Mouse (Mus musculus) heart, adult 2 months (tissue): ENCODE data around the gene Kptn. TPM values are rescaled to one million over a fixed set of nuclear protein-coding genes. Genes with fewer than 3 reads are reported as not detected.
A peak's percentile ranks its signal among the peaks of the same experiment; 100 is the strongest.

Experiments used
- DNase-seq, 2 experiments: peaks; one replicate each; pipeline ENCODE4 v3.0.0; 2021
- H3K27ac ChIP-seq: fragments of 200-600 bp; 2 replicates; pipeline ENCODE4 v1.8.1; 2022
- H3K27me3 ChIP-seq: fragments of 200-500 bp; 2 replicates; pipeline ENCODE4 v1.6.1; 2012; ENCODE audit warnings: mild to moderate bottlenecking, low read length, inconsistent platforms, mixed read lengths; ENCODE audit not compliant: control insufficient read depth, insufficient read depth
- H3K36me3 ChIP-seq: fragments of 200-500 bp; 2 replicates; pipeline ENCODE4 v1.6.1; 2012; ENCODE audit warnings: low read length, inconsistent platforms; ENCODE audit not compliant: control insufficient read depth, insufficient read depth
- H3K4me1 ChIP-seq: fragments of 200-500 bp; 2 replicates; pipeline ENCODE4 v1.6.1; 2011; ENCODE audit warnings: low read length; ENCODE audit not compliant: control insufficient read depth, insufficient read depth
- H3K4me3 ChIP-seq: fragments of 200-600 bp; 2 replicates; pipeline ENCODE4 v1.8.1; 2022
- H3K79me2 ChIP-seq: fragments of 200-500 bp; replicated peaks from 2 replicates; pipeline ENCODE4 v1.6.1; 2012; ENCODE audit warnings: mild to moderate bottlenecking, inconsistent platforms, low read length, moderate library complexity, mixed read lengths; ENCODE audit not compliant: control insufficient read depth, insufficient read depth
- H3K9ac ChIP-seq: fragments of 200-500 bp; 2 replicates; pipeline ENCODE4 v1.6.1; 2012; ENCODE audit warnings: low read depth, mild to moderate bottlenecking, control low read depth, inconsistent platforms, low read length, mixed read lengths
- CTCF ChIP-seq: fragments of 200-600 bp; IDR thresholded peaks from 2 replicates; pipeline ENCODE4 v1.8.1; 2022; ENCODE audit warnings: antibody characterized with exemption, mild to moderate bottlenecking, moderate library complexity
- EP300 ChIP-seq: fragments of 200-500 bp; IDR thresholded peaks from 2 replicates; pipeline ENCODE4 v1.6.1; 2011; ENCODE audit warnings: low read depth, low read length, control low read depth; ENCODE audit not compliant: insufficient read depth
- POLR2A ChIP-seq: fragments of 200-500 bp; IDR thresholded peaks from 2 replicates; pipeline ENCODE4 v1.6.1; 2011; ENCODE audit warnings: mild to moderate bottlenecking, low read depth, low read length, control low read depth; ENCODE audit not compliant: insufficient read depth
- WGBS: fragments of 180-500 bp; shearing (Covaris S2); methylation state at CpG from one replicate; pipeline ENCODE4 v1.1.7; 2018; 5-methylcytosine and 5-hydroxymethylcytosine counted together
- intact Hi-C: fragments of 180-260 bp; cut with DNase I; formaldehyde crosslinking; loops from one replicate; pipeline ENCODE4 v1.15.1; 2025
- polyA plus RNA-seq: library from polyadenylated mRNA; depleted of rRNA; stranded (reverse); fragments of >200 nt; gene quantifications from 2 replicates; pipeline ENCODE4 v1.2.3, GENCODE M21; 2012
- total RNA-seq, 2 experiments: library from RNA; stranded (reverse); gene quantifications; 2 replicates each; pipeline ENCODE4 v1.2.3; 2021

Gene Kptn
- total and polyA plus RNA-seq, 3 experiments = 17.8 to 38.3 (median 20.6) TPM

GRCm38 (mm10) chr7:16087587-16087986, 32.1 kb upstream of the Kptn start:
- Histone ChIP-seq H3K4me1 (no peaks in the 10 kb centered on the region), H3K36me3 (no peaks in the 10 kb centered on the region), H3K9ac (no peak overlapping the region), H3K79me2 (no peaks in the 10 kb centered on the region), H3K4me3 (no peak overlapping the region), H3K27ac (no peak overlapping the region), H3K27me3 (no peaks in the 10 kb centered on the region)
- TF ChIP-seq CTCF = no peak
- TF ChIP-seq POLR2A = no peak
- TF ChIP-seq EP300 = no peak
- 66% methylated on average over 2 of the region's 2 CpGs for WGBS
- intact Hi-C loops = no loop called here
- no peak for DNase-seq

DNA sequence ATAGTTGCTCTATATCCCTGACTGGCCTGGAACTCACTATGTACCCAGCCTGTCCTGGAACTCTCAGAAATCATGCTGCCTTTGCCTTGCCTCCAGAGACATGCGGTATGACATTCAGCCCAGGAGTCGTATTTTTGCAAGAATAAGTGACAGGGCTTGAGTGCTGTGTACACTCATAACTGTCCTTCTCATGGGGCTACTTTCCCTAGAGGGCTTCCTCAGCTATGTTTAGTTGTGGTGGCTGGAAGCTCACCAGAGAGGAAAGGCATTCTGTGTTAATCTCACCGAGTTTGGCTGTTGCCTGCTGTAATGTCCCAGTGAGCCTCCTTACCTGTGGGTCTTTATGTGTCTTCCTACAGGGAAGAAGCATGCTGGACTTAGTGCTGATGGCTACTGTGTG, 25.1 kb upstream of the Kptn start:
- DNase-seq = no peak
- 54% methylated on average over 3 of the region's 3 CpGs for WGBS
- no peak overlapping the region for H3K27ac ChIP-seq
- no peaks in the 10 kb centered on the region; the same call in none of the 2 replicates for H3K4me1 ChIP-seq
- intact Hi-C loops = no loop called here
- H3K36me3 ChIP-seq = no peaks in the 10 kb centered on the region
- TF ChIP-seq EP300 (no peak), CTCF (no peak), POLR2A (no peak)
- peaks cover 3% of the 10 kb centered on the region; the same call in 1 of the 2 replicates for H3K79me2 ChIP-seq
- H3K27me3 ChIP-seq = no peaks in the 10 kb centered on the region
- H3K9ac ChIP-seq = no peak overlapping the region
- H3K4me3 ChIP-seq = no peak overlapping the region

DNA sequence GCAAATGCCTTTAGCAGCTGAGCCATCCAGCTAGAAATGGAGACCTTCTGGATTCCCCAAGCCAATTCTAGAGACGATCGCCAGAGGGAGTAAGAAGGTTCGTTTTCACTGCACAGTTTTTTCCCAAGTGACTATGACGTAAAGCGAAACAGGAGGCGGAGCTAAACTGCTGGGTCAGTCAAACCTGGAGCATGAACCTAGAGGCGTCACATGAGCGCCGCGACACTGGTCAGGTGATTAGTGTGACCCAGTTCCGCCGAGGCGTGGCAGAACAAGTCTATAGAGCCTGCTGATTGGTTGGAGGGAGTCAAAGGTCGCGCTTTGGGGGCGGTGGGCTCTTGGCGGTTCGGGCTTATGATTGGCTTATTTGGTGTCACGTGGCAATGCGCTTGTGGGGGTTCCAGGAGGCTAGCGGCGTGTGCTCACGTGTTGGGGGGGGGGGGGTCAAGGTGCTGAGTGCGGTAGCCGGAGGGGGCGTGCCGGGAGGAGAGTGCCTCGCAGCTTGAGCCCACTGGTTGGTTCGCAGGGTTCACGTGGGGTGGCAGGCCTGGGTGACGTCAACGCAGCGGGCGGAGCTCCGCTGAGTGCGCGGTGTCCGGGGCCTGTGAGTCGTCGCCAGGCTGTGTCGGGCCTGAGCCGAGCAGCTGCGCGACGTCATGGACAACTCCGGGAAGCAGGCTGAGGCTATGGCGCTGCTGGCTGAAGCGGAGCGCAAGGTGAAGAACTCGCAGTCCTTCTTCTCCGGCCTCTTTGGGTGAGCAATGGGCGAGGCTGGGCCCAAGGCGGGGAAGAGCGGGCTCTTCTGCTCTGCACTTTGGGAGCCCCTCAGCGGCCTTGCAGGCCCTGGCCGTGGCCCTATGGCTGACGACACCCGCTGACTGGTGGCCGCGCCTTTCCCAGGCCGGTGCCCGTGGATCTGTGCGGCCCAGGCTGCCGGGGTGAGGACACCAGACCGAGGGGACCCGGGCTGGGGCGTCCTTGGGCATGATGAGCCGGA, 21.4 kb upstream of the Kptn start, which contains the start of gene Napa:
Gene Napa, plus strand, starts transcription at position 438 of the 997 bp plus-strand sequence.
- DNase-seq = peak; percentile 97 to 99
- TF ChIP-seq POLR2A (peak; percentile 97), CTCF (peak; percentile 89), EP300 (peak; percentile 87; the same call in 1 of the 2 replicates)
- Histone ChIP-seq H3K9ac (peak within 1 kb of the TSS; percentile 89), H3K27me3 (no peaks in the 10 kb centered on the region), H3K4me1 (peaks cover 7% of the 10 kb centered on the region), H3K27ac (peak within 1 kb of the TSS; percentile 95), H3K79me2 (peaks cover 3% of the 10 kb centered on the region), H3K4me3 (peak within 1 kb of the TSS; percentile 87), H3K36me3 (no peaks in the 10 kb centered on the region)
- intact Hi-C loops = loop anchor here (1.0 to 5.0 kb wide), 4 partner anchors 21 to 176 kb away; partner anchors contain the start of genes Kptn and Selenow
- under 1% methylated on average over 68 of the region's 68 CpGs for WGBS

DNA sequence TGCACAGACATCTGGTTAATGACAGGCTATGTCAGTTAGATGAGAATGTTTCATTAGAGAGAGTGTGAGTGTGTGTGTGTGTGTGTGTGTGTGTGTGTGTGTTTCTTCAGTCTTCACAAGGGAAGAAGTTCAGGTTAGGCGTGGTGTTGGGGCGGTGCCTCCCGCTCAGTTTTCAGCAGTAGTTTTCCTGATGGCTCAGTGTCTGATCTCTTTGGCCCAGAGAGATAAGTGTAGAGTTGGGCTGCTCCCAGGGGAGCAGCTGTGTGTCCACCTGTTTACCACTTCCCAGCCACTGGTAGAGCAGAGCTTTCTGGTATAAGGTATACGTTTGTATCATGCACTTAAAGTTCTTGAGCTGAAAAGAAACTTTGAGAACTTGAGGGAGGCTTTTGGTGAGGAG, 19.8 kb upstream of the Kptn start:
- Histone ChIP-seq H3K36me3 (no peaks in the 10 kb centered on the region), H3K4me1 (peaks cover 13% of the 10 kb centered on the region), H3K4me3 (no peak overlapping the region), H3K27ac (no peak overlapping the region), H3K79me2 (peaks cover 8% of the 10 kb centered on the region), H3K9ac (no peak overlapping the region), H3K27me3 (no peaks in the 10 kb centered on the region)
- no peak for DNase-seq
- intact Hi-C loops = loop anchor here (2.0 to 5.0 kb wide), 3 partner anchors 47 to 178 kb away; partner anchors contain the start of gene Selenow
- TF ChIP-seq CTCF = no peak
- no peak for TF ChIP-seq EP300
- no peak for TF ChIP-seq POLR2A
- WGBS = 63% methylated on average over 4 of the region's 4 CpGs

GRCm38 (mm10) chr7:16101081-16101480, 18.6 kb upstream of the Kptn start:
- WGBS = 66% methylated on average over 7 of the region's 7 CpGs
- no peak overlapping the region for H3K4me3 ChIP-seq
- TF ChIP-seq EP300 (no peak), CTCF (no peak), POLR2A (no peak)

More at GRCm38 (mm10) chr7:16101081-16101480, 18.6 kb upstream of the Kptn start:
- Histone ChIP-seq H3K36me3 (no peaks in the 10 kb centered on the region), H3K79me2 (peaks cover 10% of the 10 kb centered on the region), H3K4me1 (peaks cover 13% of the 10 kb centered on the region), H3K27ac (no peak overlapping the region), H3K27me3 (no peaks in the 10 kb centered on the region), H3K9ac (no peak overlapping the region)
- no peak for DNase-seq
- intact Hi-C loops = loop anchor here (1.0 kb wide), 1 partner anchor 19 kb away; no protein-coding TSS in a partner anchor
